Mouse (Mus musculus) embryonic facial prominence, embryonic 11.5 days (tissue): Measurements from ENCODE around the gene Ces3a. TPM values are rescaled to one million over a fixed set of nuclear protein-coding genes. Genes with fewer than 3 reads are reported as not detected.
"Not testable (repeated sequence)": the region's sequence is repeated elsewhere in the genome, so short reads cannot be mapped to it uniquely, and the experiment has no call there.

Experiments used
- ATAC-seq: fragments of 200-750 bp; cut with Nextera tagmentation; replicated peaks from 2 replicates; pipeline ENCODE4 v1.8.0; 2017; ENCODE audit warnings: low read depth; ENCODE audit not compliant: insufficient number of reproducible peaks, low FRiP score, low TSS enrichment
- DNase-seq: peaks from one replicate; pipeline ENCODE4 v3.0.0-alpha.2; 2015; ENCODE audit warnings: low spot score
- H3K27ac ChIP-seq: fragments of 300-500 bp; sonication (generic); replicated peaks from 2 replicates; pipeline ENCODE4 v1.5.1; 2014; ENCODE audit warnings: mild to moderate bottlenecking, low read depth, low read length, control low read depth
- H3K27me3 ChIP-seq: fragments of 300-500 bp; sonication (generic); 2 replicates; pipeline ENCODE4 v1.6.1; 2014; ENCODE audit warnings: mild to moderate bottlenecking, low read length, moderate library complexity, mixed read lengths; ENCODE audit not compliant: control insufficient read depth, insufficient read depth
- H3K36me3 ChIP-seq: fragments of 300-500 bp; sonication (generic); replicated peaks from 2 replicates; pipeline ENCODE4 v1.6.1; 2014; ENCODE audit warnings: low read depth, mild to moderate bottlenecking, low read length, moderate library complexity, mixed read lengths; ENCODE audit not compliant: control insufficient read depth, insufficient read depth
- H3K4me1 ChIP-seq: fragments of 300-500 bp; sonication (generic); 2 replicates; pipeline ENCODE4 v1.6.1; 2014; ENCODE audit warnings: low read length, mixed read lengths; ENCODE audit not compliant: control insufficient read depth, insufficient read depth
- H3K4me2 ChIP-seq: fragments of 300-500 bp; sonication (generic); 2 replicates; pipeline ENCODE4 v1.6.1; 2014; ENCODE audit warnings: low read depth, mild to moderate bottlenecking, control low read depth, low read length, moderate library complexity
- H3K4me3 ChIP-seq: fragments of 300-500 bp; sonication (generic); 2 replicates; pipeline ENCODE4 v1.5.1; 2014; ENCODE audit warnings: low read depth, low read length, control low read depth
- H3K9ac ChIP-seq: fragments of 300-500 bp; sonication (generic); replicated peaks from 2 replicates; pipeline ENCODE4 v1.6.1; 2014; ENCODE audit warnings: mild to moderate bottlenecking, control low read depth, low read length
- H3K9me3 ChIP-seq: fragments of 300-500 bp; sonication (generic); replicated peaks from 2 replicates; pipeline ENCODE4 v1.6.1; 2016; ENCODE audit warnings: mild to moderate bottlenecking, low read length, inconsistent platforms, mixed read lengths; ENCODE audit not compliant: control insufficient read depth
- WGBS: fragments of 180-500 bp; shearing (Covaris S2); extraction: QIAGEN DNeasy Blood & Tissue Kit; methylation state at CpG from one replicate; pipeline ENCODE4 v1.1.7; 2014; 5-methylcytosine and 5-hydroxymethylcytosine counted together
- polyA plus RNA-seq: library from polyadenylated mRNA; unstranded; fragments of >200 nt; fragmentation: Nextera tagmentation; extraction: Ambion mirVana; gene quantifications from 2 replicates; pipeline ENCODE4 v1.2.1, GENCODE M21; 2014

Gene Ces3a
- polyA plus RNA-seq, 1 experiment from 2014 or later: not detected

- H3K4me3 ChIP-seq, ATAC-seq, H3K4me2 ChIP-seq, H3K9me3 ChIP-seq, H3K9ac ChIP-seq, H3K27me3 ChIP-seq, H3K36me3 ChIP-seq, DNase-seq, H3K27ac ChIP-seq, H3K4me1 ChIP-seq: not testable (repeated sequence)
- WGBS: 77% methylated on average over 4 of the region's 4 CpGs
Observed at GRCm38 (mm10) chr8:105102101-105102785, 53.8 kb downstream of the Ces3a start.

- H3K36me3 ChIP-seq, H3K9me3 ChIP-seq, DNase-seq, H3K4me1 ChIP-seq, ATAC-seq, H3K4me3 ChIP-seq, H3K27me3 ChIP-seq, H3K4me2 ChIP-seq, H3K27ac ChIP-seq, H3K9ac ChIP-seq: not testable (repeated sequence)
- 82% methylated on average over 5 of the region's 5 CpGs for WGBS
Observed at GRCm38 (mm10) chr8:105103701-105104100, 55.3 kb downstream of the Ces3a start.

GRCm38 (mm10) chr8:105104220-105104619 is 55.8 kb downstream of the Ces3a start:
- no peak overlapping the region for H3K27ac ChIP-seq
- ATAC-seq (no peak), DNase-seq (no peak)
- no peak overlapping the region for H3K9ac ChIP-seq
- H3K4me3 ChIP-seq: no peak overlapping the region
- H3K36me3 ChIP-seq: no peaks in the 10 kb centered on the region
- no peaks in the 10 kb centered on the region for H3K27me3 ChIP-seq
- 79% methylated on average over 3 of the region's 3 CpGs for WGBS
- H3K4me2 ChIP-seq: no peak overlapping the region
- H3K9me3 ChIP-seq: no peaks in the 10 kb centered on the region
- H3K4me1 ChIP-seq: no peaks in the 10 kb centered on the region

Other genes starting within 250 kb of the Ces3a start
- gene Ces2b, start 217.0 kb upstream of the Ces3a start, polyA plus RNA-seq: 0.17 TPM in 1 of 2 replicates, not detected in the other
- not detected in 2 replicates for gene Ces2c, start 201.5 kb upstream of the Ces3a start, polyA plus RNA-seq
- 0.10 TPM in 1 of 2 replicates, not detected in the other for gene Ces2e, start 122.3 kb upstream of the Ces3a start, polyA plus RNA-seq
- gene Ces2f, start 101.2 kb upstream of the Ces3a start, polyA plus RNA-seq: not detected in 2 replicates
- gene Ces2g, start 86.9 kb upstream of the Ces3a start, polyA plus RNA-seq: not detected in 2 replicates
- not detected in 2 replicates for gene Ces2h, start 47.7 kb upstream of the Ces3a start, polyA plus RNA-seq
- gene Ces3b, start 35.2 kb downstream of the Ces3a start, polyA plus RNA-seq: not detected in 2 replicates
- gene Ces4a, start 83.2 kb downstream of the Ces3a start, polyA plus RNA-seq: not detected in 2 replicates
- 119 and 139 TPM in 2 replicates for gene Cbfb, start 122.1 kb downstream of the Ces3a start, polyA plus RNA-seq
- 30.8 and 31.5 TPM in 2 replicates for gene D230025D16Rik, start 176.5 kb downstream of the Ces3a start, polyA plus RNA-seq
- gene B3gnt9, start 206.6 kb downstream of the Ces3a start, polyA plus RNA-seq: 2.3 and 3.3 TPM in 2 replicates
- 14.0 and 16.6 TPM in 2 replicates for gene Tradd, start 216.0 kb downstream of the Ces3a start, polyA plus RNA-seq
- gene Fbxl8, start 216.0 kb downstream of the Ces3a start, polyA plus RNA-seq: 1.2 and 2.0 TPM in 2 replicates
- gene Hsf4, start 221.2 kb downstream of the Ces3a start, polyA plus RNA-seq: 0.13 TPM in 1 of 2 replicates, not detected in the other
- gene Nol3, start 227.5 kb downstream of the Ces3a start, polyA plus RNA-seq: 0.84 and 1.2 TPM in 2 replicates
- gene 4931428F04Rik, start 241.3 kb downstream of the Ces3a start, polyA plus RNA-seq: 23.6 and 25.2 TPM in 2 replicates
- 7.2 and 8.2 TPM in 2 replicates for gene Exoc3l, start 247.5 kb downstream of the Ces3a start, polyA plus RNA-seq
- gene E2f4, start 249.1 kb downstream of the Ces3a start, polyA plus RNA-seq: 103 and 110 TPM in 2 replicates